Mouse (Mus musculus) intestine, postnatal 0 days (tissue): ENCODE results near the gene Prokr2. TPM values are rescaled to one million over a fixed set of nuclear protein-coding genes. Genes with fewer than 3 reads are reported as not detected.
"Not testable (repeated sequence)": the region's sequence is repeated elsewhere in the genome, so short reads cannot be mapped to it uniquely, and the experiment has no call there.

Source experiments
- ATAC-seq: fragments of 200-750 bp; cut with Nextera tagmentation; 2 replicates; pipeline ENCODE4 v1.8.0; 2017; ENCODE audit warnings: mild to moderate bottlenecking, moderate TSS enrichment, moderate library complexity
- H3K27ac ChIP-seq: fragments of 300-500 bp; sonication (generic); 2 replicates; pipeline ENCODE4 v1.5.1; 2014; ENCODE audit warnings: mild to moderate bottlenecking, low read depth, low read length, moderate library complexity
- H3K27me3 ChIP-seq: fragments of 300-500 bp; sonication (generic); replicated peaks from 2 replicates; pipeline ENCODE4 v1.6.1; 2014; ENCODE audit warnings: low read length, mixed read lengths; ENCODE audit not compliant: control insufficient read depth, insufficient read depth
- H3K36me3 ChIP-seq: fragments of 300-500 bp; sonication (generic); 2 replicates; pipeline ENCODE4 v1.6.1; 2014; ENCODE audit warnings: mild to moderate bottlenecking, moderate library complexity; ENCODE audit not compliant: control insufficient read depth, insufficient read depth
- H3K4me1 ChIP-seq: fragments of 300-500 bp; sonication (generic); replicated peaks from 2 replicates; pipeline ENCODE4 v1.6.1; 2014; ENCODE audit warnings: antibody characterized with exemption, low read length, mixed read lengths; ENCODE audit not compliant: control insufficient read depth, insufficient read depth
- H3K4me2 ChIP-seq: fragments of 300-500 bp; sonication (generic); replicated peaks from 2 replicates; pipeline ENCODE4 v1.6.1; 2014; ENCODE audit warnings: low read depth, mild to moderate bottlenecking, moderate library complexity
- H3K4me3 ChIP-seq: fragments of 300-500 bp; sonication (generic); 2 replicates; pipeline ENCODE4 v1.5.1; 2014; ENCODE audit warnings: low read depth, low read length
- H3K9ac ChIP-seq: fragments of 300-500 bp; sonication (generic); 2 replicates; pipeline ENCODE4 v1.6.1; 2014; ENCODE audit warnings: mild to moderate bottlenecking, low read depth, low read length
- H3K9me3 ChIP-seq: fragments of 300-500 bp; sonication (generic); 2 replicates; pipeline ENCODE4 v1.6.1; 2016; ENCODE audit warnings: mixed run types; ENCODE audit not compliant: control insufficient read depth
- CTCF ChIP-seq: sonication (generic); IDR thresholded peaks from 2 replicates; pipeline ENCODE4 v1.5.1; 2016; ENCODE audit warnings: low read depth, mild to moderate bottlenecking, control low read depth, antibody characterized with exemption, moderate library complexity
- WGBS: fragments of 180-500 bp; shearing (Covaris S2); extraction: QIAGEN DNeasy Blood & Tissue Kit; methylation state at CpG from one replicate; pipeline ENCODE4 v1.1.7; 2014; 5-methylcytosine and 5-hydroxymethylcytosine counted together
- polyA plus RNA-seq: library from polyadenylated mRNA; unstranded; fragments of >200 nt; fragmentation: Nextera tagmentation; extraction: Ambion mirVana; gene quantifications from 2 replicates; pipeline ENCODE4 v1.2.1, GENCODE M21; 2015

The Prokr2 gene
- polyA plus RNA-seq, 1 experiment from 2014 or later: 0.17 TPM

DNA sequence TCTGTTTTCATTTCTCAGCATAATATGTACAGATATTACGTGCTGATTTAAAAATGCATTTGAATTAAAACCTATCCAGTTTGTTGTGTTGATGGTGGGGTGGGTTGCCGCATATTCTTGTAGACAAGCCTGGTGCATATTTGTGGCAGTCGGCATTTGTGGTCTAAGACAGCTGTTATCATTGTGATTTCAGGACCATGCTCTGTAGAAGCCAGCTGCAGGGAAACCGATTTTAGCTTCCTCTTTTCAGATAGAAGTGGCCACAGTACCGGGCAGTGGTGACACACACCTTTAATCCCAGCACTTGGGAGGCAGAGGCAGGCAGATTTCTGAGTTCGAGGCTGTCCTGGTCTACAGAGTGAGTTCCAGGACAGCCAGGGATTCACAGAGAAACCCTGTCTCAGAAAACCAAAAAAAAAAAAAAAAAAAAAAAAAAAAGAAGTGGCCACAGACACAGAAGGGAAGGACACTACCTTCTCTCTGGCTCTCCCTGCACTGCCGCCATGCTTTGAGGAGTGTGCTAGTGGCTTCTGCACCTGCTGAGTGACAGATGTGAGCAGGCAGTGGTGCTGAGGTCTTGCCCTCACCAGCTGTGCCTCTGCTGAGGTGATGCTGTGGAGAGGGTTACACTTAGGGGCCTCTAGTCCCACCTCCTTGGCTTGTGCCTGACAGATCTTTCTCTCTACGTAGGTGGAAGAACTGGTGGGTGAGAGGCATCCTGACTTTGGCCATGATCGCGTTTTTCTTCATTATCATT lies 91.4 kb downstream of the Prokr2 start:
- Histone ChIP-seq H3K4me1 (no peaks in the 10 kb centered on the region), H3K36me3 (peaks cover 38% of the 10 kb centered on the region), H3K9ac (no peak overlapping the region), H3K4me2 (no peak overlapping the region), H3K27ac (no peak overlapping the region), H3K27me3 (no peaks in the 10 kb centered on the region), H3K4me3 (no peak overlapping the region), H3K9me3 (no peaks in the 10 kb centered on the region)
- 91% methylated on average over 10 of the region's 10 CpGs for WGBS
- no peak for ATAC-seq
- TF ChIP-seq CTCF: no peak

DNA sequence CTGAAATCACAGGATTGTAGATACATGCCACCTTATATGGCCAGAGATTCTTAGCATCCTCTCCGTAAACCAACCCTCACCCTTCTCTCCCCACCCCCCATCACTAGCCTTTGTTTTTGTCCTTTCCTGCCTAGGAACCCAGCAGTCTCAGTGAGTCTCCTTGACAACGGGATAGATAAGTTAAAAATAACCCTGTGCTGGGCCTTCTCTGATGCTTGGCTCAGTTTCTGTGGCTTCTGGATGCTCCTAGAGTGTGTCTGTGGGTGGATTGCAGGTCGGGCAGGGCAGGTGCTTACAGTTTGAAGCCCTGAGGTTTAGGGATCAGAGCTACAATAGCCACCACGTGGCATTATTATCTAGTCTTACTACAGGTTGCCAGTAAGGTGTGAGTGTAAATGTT lies 93.2 kb downstream of the Prokr2 start:
- Histone ChIP-seq H3K36me3 (peaks cover 28% of the 10 kb centered on the region), H3K27ac (no peak overlapping the region)
- no peak for ATAC-seq

DNA sequence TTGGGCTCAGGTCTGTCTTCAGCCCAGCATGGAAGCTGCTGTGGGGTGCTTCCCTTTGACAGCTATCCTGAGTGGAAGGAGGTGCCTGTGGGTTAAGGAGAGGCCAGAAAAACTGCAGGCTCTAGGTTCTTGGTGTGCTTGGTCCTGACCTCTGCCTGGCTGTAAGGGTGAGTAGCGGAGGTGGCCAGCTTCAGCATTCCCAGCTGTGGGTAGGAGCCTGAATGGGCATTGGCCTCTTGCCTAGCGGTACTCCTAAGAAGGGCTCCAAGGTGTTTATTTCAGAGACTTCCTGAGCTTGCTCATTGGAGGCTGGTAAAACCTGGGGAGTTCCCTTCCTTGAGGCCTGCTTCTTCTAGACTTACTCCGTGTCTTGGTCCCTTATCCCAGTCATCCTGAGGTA lies 94.0 kb downstream of the Prokr2 start:
- ATAC-seq: no peak
- Histone ChIP-seq H3K36me3 (peaks cover 21% of the 10 kb centered on the region), H3K4me1 (no peaks in the 10 kb centered on the region), H3K27me3 (no peaks in the 10 kb centered on the region), H3K4me3 (no peak overlapping the region), H3K27ac (no peak overlapping the region), H3K4me2 (no peak overlapping the region), H3K9ac (no peak overlapping the region), H3K9me3 (no peaks in the 10 kb centered on the region)
- 81% methylated on average over 3 of the region's 3 CpGs for WGBS
- no peak for TF ChIP-seq CTCF

More for the DNA sequence above, 93.2 kb downstream of the Prokr2 start:
- Histone ChIP-seq H3K27me3 (no peaks in the 10 kb centered on the region), H3K4me2 (no peak overlapping the region), H3K4me1 (no peaks in the 10 kb centered on the region), H3K4me3 (no peak overlapping the region), H3K9ac (no peak overlapping the region), H3K9me3 (no peaks in the 10 kb centered on the region)
- no peak for TF ChIP-seq CTCF
- WGBS: 46% methylated on average over 4 of the region's 4 CpGs

DNA sequence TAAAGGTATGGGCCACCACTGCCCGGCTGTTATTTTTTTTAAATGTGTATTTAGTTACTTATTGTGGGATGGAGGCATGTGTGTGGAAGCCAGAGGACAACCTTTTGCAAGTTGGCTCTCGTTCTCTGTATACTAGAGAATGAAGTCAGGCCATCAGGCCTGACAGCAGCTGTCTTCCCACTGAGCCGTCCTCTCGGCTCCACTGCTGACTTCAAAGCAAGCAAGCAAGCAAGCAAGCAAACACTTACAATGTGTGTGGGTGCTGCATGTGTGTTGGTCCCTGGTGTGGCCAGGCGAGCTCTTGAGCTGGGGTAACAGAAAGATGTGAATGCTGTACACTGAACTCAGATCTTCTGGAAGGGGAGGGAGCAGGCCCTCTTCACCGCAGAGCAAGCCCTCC lies 94.4 kb downstream of the Prokr2 start:
- Histone ChIP-seq H3K9ac (no peak overlapping the region), H3K4me3 (no peak overlapping the region), H3K27ac (no peak overlapping the region), H3K27me3 (no peaks in the 10 kb centered on the region), H3K4me1 (no peaks in the 10 kb centered on the region), H3K9me3 (no peaks in the 10 kb centered on the region), H3K36me3 (peaks cover 20% of the 10 kb centered on the region), H3K4me2 (no peak overlapping the region)
- no peak for ATAC-seq
- WGBS: 74% methylated on average over 6 of the region's 6 CpGs
- TF ChIP-seq CTCF: no peak

DNA sequence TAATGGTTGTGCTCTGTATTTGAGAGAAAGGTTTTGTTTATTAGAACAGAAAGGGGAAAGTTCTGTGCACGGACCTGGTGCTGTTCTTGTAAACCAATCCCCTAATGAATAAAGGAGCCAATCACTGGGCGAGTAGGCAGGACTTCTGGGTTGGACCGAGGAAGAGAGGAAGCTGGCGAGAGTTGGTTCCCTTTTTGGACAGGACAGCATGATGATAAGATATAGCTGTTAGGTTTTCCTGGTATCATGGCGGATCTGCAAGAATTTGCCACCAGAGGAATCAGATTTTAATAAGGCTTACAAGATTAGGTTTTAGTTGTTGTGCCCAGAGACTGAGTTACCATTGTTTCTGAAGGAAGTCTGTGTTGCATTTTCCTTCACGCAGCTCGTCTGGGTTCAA lies 96.0 kb downstream of the Prokr2 start:
- ATAC-seq, H3K4me1 ChIP-seq, H3K4me3 ChIP-seq, H3K9me3 ChIP-seq, H3K27me3 ChIP-seq, H3K9ac ChIP-seq, H3K4me2 ChIP-seq, H3K36me3 ChIP-seq, H3K27ac ChIP-seq: not testable (repeated sequence)
- 58% methylated on average over 5 of the region's 7 CpGs for WGBS

Other genes with a start within 250 kb of the Prokr2 start
- 6.7 and 8.9 TPM in 2 replicates for gene Slc23a2, start 240.3 kb downstream of the Prokr2 start, polyA plus RNA-seq
- 31.2 and 34.3 TPM in 2 replicates for gene Tmem230, start 137.6 kb downstream of the Prokr2 start, polyA plus RNA-seq
- 105 and 106 TPM in 2 replicates for gene Pcna, start 132.1 kb downstream of the Prokr2 start, polyA plus RNA-seq
- 16.2 and 17.3 TPM in 2 replicates for gene Cds2, start 122.3 kb downstream of the Prokr2 start, polyA plus RNA-seq
- 33.7 and 34.3 TPM in 2 replicates for gene Gpcpd1, start 202.3 kb upstream of the Prokr2 start, polyA plus RNA-seq